Mouse (Mus musculus) CD8-positive naive resting alpha-beta T cell, adult 2 months (primary cell): ENCODE results near the gene Golga1.
"Not testable (repeated sequence)": the region's sequence is repeated elsewhere in the genome, so short reads cannot be mapped to it uniquely, and the experiment has no call there.

ENCODE experiments used
- DNase-seq, 2 experiments: peaks; one replicate each; pipeline ENCODE4 v3.0.0; 2022; ENCODE audit warnings: low read depth in 2 of 2, low spot score in 2 of 2

The Golga1 gene

DNA sequence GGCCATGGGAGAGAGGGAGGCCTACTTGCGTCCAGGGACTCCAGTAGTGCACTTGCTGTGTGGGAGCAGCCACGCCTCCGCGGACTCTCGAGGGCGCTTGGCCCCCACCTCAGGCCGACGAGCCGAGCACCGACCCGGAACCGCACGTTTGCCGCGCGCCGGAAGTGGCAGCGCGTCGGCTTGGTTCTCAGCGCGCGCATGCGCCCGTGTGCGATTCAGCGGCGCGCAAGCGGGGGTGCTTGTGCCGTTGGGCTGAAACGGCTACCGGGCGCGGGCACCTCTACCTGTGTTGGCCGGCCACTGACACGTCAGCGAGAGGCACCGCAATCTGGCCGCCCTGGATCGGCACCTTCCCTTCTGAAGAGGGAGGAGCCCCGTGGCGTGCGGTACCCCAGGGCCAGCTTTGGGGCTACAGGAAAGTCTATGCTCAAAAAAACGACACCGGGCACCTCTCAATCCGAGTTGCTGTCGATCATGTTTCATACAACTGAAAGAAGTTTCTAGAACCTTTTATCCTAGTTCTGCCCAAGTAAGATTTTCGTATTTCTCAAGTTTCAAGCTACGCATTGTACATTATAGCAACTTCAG is at the start of gene Golga1:
Gene Golga1 (minus strand): TSS at position 142 of the 588 bp plus-strand sequence.
- peak; percentile 78 to 83 for DNase-seq

DNA sequence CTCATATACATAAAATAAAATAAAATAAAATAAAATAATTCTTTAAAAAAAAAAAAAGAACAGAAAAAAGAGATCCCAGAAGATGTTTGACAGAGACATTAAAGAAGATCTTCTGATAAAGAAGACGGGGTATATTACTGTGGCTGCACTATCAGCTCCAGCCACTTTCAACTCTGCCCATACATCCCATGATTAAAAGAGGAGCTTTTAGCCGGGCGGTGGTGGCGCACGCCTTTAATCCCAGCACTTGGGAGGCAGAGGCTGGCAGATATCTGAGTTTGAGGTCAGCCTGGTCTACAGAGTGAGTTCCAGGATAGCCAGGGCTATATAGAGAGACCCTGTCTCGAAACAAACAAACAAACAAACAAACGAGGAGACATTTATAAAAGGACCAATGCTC is 48.8 kb upstream of the Golga1 start:
- DNase-seq: no peak

DNA sequence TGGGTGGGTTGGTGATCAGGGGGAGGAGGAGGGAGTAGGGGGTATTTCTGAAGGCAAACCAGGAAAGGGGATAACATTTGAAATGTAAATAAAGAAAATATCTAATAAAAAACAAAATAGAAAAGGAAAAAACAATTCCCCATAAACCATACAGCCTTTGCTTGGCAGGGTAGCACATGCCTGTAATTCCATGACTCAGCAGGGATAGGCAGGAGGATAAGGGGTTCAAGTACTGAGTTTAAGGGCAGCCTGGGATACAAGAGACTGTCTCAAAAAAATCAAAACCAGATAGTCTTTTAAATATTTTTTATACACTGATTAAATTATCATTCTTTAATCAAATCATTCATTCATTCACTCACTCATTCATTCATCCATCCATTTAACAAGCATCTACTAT is 45.2 kb upstream of the Golga1 start:
- no peak for DNase-seq

DNA sequence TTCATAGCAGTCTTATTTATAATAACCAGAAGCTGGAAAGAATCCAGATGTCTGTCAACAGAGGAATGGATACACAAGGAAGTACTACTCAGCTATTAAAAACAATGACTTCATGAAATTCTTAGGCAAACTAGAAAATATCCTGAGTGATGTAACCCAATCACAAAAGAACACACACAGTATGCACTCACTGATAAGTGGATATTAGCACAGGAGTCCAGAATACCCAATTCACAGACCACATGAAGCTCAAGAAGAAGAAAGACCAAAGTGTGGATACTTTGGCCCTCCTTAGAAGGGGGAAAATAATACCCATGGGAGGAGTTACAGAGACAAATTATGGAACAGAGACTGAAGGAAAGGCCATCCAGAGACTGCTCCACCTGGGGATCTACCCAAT is 44.4 kb upstream of the Golga1 start:
- not testable (repeated sequence) for DNase-seq

DNA sequence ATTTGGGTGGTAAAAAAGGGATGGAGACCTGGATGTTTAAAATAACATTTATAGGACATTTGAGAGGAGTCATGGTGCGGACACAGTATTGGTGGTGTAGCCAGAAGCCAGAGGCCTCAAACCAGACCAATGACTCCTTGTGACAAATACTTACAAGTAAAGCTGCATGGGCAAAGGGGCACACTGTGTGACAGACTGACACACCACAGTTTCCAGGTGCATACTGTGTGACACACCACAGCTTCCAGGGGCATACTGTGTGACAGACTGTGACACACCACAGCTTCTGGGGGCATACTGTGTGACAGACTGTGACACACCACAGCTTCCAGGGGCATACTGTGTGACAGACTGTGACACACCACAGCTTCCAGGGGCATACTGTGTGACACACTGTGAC is 34.6 kb upstream of the Golga1 start:
- not testable (repeated sequence) for DNase-seq

DNA sequence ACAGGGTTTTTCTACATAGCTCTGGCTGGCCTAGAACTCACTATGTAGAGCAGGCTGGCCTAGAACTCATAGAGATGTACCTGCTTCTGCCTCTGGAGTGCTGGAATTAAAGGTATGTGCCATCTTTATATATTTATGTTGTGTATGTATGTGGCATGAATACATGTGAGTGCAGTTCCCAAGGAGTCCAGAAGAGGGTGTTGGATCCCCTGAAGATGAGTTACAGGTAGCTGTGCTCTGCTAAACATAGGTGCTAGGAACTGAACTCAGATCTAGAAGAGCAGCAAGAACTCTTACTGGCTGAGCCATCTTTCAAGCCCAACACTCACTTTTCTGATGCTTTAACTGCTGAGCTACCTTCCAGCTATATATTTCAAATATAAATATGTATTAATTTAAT is 32.7 kb upstream of the Golga1 start:
- peak in 1 of 2 experiments; percentile 4 for DNase-seq

DNA sequence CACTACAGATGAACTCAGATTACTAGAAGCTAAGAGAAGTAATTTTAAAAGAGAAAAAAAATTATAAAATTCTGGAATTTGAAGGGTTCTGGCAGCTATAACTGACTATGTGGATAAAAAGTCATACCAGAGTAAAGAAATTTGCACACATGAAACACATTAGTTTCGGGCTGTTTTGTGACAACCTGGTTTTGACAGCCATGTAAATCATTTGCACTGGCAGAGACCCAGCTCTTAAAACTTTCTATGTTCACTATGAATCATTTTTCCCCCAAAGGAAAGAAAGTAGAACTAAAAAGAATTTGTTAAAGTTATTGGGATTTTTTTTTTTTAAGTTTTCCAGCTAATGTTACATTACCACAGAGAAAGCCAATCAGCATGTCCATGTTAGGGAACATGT is 26.6 kb upstream of the Golga1 start:
- DNase-seq: no peak

DNA sequence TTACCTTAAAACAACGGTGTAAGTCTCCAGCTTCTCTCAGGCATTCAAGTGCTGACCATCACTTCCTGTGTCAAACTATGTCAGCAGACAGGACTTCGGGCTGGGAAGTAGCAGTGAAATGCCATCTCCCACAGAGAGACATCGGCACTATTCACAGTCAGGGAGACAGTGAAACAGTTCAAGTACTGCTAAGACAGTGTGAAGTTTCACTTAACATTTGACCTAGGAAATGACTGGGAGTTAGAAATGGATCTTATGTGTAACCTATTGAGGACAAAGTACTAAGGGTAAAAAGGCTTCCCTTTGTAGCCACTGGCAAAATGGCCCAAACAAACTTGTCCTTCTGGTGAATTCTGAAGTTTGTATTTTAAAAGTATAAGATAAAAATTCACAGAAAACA is 17.4 kb upstream of the Golga1 start:
- DNase-seq: no peak

DNA sequence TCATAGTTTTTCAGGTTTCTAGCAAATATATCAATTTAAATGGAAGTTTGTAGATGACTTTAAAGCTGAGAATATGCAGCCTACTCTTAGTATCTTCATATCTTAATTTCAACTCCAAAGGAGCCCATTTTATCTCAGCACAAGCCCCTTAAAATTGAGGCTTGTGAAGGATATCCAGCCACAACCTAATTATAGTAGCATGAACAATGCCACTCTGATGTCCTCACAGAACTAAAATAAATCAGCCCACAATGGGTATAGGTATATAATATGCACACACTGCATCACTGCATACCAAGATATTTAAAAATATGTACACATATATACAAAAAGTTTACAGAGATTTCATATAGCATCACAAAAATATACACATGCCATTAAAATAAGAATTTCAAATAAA is 5.3 kb upstream of the Golga1 start:
- no peak for DNase-seq

DNA sequence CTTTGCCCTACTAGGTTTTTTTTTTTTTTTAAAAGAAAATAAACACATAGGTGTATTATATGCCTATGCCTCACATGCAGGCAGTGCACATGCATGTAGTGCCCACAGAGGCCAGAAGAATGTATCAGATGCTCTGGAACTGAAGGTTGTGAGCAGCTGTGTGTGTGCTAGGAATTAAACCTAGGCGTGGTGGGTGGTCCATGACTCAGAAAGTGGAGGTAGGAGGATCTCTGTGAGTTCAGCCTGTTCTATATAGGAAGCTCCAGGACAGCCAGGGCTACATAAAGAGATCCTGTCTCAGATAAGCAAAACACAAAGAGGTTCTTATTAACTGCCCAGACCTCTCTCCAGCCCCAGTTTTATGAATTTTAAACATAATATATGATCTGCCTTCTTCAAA is 3.8 kb upstream of the Golga1 start:
- DNase-seq: no peak

DNA sequence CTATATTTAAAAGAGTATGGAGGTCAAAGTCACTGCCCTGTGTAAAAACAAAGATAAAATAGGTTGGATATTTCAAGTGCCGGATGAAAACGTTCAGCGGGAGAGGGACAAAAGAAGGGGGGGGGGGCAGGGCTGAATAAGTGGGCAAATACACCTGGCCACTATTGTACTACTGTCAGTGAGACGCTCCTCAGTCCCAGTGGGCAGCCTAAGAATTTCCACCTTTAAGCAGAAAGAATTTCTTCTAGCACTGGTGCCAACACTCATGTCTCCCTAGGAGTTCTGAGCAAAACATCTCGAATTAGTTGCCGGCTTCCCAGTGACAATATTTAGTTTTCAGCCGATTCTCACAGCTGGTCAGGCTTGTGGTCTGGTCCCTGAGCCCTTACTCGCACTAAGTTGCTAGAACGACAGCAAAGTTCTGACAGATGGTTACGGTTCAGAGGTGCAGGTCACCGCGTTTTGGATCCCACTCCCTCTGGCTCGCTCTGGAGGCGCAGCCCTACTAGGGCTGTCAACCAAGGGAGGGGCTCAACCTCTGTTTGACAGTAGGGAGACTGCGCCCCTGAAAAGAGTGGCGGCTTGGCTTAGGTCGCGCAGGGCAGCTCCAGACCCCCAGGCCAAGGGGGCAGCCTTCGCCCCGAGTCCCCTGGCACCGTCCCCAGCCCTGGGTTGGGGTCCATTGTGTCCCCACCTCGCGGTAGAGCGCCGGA is 498 bp downstream of the Golga1 start:
- DNase-seq: no peak

DNA sequence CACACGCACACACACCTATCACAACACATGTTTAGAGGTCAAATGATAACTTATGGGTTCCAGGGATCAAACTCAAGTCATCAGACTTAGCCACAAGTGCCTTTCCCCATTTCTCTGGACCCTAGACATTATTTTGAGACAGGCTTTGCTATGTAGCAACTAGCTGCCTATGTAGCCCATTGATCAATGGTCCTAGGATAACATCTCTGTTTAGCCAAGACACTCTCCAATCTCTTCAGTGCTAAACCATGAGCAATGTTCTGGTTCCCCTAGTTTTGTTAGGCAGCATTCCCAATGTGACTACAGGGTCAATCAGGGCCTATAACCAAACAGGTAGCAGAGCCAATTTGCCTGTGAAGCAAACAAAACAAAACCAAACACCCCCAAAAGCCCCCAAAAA is 16.8 kb downstream of the Golga1 start:
- no peak for DNase-seq

DNA sequence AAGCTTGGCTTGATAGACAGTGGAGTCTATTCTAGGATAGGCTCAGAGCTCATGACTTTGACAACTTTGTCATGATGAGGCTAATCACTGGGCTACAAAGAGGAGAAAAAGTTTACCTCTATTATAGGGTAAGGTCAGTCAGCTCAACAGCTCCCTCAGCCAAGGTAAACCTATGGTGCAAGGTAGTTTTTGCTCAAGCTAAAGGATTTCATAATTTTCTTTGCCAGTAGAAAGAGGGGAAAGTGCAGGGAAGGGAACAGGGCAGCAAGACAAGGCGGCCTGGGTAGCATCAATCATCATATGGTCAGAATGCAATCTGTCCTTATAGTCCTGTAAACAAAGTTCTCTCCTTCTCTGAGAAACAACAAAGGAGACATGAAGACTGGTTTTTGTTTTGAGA is 25.1 kb downstream of the Golga1 start:
- no peak for DNase-seq

DNA sequence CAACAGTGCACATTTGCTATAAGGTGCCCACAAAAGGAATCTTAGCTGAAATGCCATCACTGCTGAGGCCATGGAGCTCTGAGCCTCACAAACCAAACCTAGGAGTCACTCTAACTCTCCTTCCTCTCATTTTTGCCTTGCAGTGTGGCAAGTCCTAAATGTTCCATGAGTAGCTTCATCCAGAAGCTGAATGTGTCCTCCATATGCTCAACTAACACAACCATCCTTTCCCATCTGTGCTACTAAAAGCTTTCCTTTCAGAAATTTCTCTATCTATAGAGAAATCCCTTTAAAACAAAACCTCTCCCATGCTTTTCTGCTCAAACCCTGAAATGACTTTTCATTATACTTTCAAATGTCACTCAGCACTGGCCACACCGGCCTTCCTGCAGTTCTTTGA is 33.7 kb downstream of the Golga1 start:
- no peak for DNase-seq

DNA sequence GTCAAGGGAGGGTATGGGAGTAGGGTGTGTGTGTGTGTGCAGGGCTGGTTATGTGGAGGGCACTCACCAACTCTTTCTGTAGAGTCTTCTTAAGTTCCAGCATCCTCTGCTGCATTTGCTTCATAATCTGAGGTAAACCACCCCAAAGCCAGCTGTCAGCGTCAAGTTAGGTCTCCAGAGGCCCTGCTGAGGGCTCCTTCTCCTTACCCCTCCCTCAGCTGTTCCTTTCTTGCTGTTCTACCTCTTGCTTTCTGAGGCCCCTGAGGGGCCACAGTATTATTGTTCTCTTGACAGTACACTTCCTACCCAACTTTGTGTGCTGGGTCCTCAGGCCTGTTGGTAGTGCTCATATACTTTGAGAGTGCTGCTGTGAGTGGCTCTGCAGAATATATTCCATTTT is 45.3 kb downstream of the Golga1 start:
- DNase-seq: no peak

DNA sequence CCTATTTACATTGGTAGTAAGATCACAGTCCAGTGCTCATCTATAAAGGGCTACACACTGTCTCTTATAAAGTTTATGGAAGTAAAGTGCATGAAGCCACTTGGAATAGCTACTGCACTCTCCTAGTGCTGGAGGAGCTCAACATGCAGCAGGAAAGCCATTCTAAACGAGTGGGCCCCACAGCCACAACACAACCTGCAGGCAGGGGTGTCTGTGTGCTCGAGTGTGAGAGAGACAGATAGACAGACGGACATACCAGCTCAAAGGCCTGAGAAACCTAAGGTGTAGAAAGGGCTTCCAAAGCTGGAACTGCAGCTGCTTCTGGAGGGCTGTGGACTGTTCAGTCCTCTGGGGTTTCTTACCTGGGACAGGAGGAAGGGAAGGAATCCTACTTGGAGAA is 48.8 kb downstream of the Golga1 start:
- no peak for DNase-seq

DNA sequence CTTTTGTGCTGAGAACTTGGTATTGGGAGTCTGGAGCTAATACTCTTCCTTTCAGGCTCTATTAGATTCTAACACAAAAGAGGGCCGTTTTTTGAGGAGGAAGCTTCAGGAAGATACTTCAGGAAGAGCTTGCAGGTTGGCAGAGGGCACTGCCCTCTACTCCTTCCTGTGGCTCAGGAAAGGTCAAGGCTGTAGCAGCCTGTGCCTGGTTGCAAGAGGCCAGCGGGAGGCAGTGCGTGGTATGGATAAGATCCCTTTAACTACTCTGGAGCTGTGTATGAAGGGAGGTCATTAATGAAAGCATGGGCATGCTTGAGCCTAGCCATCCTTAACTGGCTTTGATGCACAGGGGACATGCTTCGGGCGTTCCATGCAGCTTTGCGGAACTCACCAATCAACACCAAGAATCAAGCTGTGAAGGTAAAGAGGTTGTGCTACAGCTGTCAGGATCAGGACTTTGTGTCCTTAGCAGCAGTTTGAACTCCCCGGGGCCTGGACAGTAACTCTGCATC is 52.5 kb downstream of the Golga1 start:
- DNase-seq: no peak

DNA sequence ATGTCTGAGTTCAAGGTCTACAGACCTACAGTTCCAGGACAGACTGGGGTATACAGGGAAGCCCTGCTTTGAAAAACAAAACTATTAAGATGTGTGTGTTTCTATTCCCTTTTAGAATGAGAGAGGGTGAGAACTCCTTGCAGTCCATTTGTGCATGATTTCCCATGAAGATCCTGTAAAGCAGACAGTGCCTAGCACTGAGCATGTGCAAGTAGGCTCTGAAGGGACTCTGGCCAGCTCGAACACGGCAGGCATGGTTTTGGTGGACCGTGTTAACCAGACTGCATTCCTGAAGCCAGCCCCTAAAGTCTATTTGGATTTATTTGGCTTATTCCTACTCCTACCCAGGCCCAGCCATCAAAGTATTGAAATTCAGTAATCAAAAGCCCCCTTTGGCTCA is 53.4 kb downstream of the Golga1 start:
- DNase-seq: no peak

DNA sequence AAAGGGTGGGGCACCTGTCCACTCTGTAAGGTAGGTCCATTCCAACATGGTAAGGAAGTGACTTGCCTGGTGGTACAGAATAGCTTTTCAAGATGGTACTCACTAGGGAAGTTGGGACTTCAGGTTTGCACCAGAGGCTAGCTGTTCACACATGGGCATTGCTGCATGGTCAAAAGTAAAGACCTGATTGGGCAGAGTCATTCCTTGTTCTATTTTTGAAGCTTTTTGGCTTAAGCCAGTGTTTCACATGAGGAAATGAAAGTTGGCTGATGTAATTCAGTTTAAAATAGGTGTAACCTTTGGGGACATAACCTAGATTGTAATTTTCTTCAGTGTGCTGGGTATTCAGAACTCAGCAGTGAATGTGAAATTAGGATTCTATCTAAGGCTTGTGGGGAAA is 54.1 kb downstream of the Golga1 start:
- DNase-seq: no peak

DNA sequence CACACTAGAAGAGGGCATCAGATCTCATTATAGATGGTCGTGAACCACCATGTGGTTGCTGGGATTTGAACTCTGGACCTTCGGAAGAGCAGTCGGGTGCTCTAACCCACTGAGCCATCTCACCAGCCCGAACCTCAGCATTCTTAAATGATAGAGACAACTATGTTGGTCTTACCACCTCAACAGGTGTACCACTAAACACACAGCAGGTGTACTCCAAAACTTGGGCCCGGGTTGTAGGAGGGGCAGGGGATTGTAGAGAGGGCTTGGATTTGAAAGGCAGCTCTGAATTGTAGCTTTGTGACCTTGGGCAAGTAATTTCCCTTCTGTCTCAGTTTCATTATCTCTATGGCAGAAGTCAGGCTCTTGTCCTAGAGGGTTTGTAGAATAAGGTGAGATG is 55.2 kb downstream of the Golga1 start:
- not testable (repeated sequence) for DNase-seq

DNA sequence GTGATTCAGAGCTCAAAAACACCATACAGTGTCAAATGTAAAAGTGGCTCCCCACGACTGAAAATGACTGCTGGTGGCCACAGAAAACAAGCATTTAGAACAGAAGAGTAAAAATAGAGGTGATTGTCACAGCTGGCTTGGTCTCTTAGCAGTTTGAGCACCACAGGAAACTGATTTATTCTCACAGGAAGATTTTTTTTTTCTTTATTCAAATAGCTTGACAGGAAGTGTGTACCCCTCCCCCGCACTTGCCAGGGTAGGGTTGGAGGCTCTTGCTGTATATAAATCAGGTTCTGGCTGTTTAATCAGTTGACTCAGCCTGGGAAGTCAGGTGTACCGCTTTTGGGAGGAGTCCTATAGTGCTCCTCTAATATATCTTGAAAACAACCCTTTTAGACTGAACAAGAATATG is 56.4 kb downstream of the Golga1 start:
- peak; percentile 49 to 72 for DNase-seq

DNA sequence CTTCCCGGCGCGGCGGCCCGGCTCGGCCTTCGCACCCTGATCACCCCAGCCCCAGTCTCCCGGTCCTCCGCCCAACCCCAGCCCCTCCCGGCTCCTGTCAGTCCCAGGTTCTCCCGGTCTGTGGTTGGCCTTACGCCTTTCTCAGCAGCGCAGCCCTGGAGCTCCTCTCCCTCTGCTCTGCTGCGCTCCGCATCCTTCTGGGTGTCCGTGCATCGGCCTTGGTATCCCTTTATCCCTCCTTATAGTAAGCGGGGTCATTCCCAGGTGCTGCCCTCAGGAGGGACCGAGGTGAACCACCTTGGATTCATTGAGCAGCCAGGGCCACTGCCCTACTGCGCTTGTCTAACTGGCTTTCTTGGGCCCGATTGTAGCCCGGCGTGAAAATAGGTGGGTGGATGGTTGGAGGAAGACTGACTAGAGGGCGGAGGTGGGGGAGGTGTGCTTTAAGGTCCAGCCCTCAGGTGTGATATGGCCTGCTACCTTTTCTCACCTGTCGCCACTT is 56.9 kb downstream of the Golga1 start:
- peak; percentile 18 to 24 for DNase-seq

DNA sequence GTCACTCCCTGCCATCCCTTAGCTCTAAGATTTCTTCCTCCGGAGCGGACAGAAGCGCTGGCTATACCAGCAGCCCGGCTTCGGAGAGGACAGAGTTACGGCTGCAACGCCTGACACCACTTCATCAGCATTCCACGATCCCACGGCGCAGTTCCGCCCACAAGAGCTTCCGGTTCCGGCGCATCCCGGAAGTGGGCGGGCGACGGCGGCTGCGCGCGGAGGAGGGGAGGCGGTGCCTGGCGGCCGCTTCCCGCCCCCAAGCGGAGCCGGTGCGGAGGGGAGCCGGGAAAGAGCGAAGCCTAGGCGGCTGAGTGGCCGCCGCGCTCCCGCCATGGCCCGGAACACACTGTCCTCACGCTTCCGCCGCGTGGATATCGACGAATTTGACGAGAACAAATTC is 57.5 kb downstream of the Golga1 start:
- DNase-seq: peak; percentile 90 to 92
